Mouse (Mus musculus) left cerebral cortex, adult 11 months (tissue): ENCODE results near the gene Csrp2.

Experiments
- DNase-seq: peaks from one replicate; pipeline ENCODE4 v3.0.0; 2022; ENCODE audit warnings: low spot score

Csrp2 gene

DNA sequence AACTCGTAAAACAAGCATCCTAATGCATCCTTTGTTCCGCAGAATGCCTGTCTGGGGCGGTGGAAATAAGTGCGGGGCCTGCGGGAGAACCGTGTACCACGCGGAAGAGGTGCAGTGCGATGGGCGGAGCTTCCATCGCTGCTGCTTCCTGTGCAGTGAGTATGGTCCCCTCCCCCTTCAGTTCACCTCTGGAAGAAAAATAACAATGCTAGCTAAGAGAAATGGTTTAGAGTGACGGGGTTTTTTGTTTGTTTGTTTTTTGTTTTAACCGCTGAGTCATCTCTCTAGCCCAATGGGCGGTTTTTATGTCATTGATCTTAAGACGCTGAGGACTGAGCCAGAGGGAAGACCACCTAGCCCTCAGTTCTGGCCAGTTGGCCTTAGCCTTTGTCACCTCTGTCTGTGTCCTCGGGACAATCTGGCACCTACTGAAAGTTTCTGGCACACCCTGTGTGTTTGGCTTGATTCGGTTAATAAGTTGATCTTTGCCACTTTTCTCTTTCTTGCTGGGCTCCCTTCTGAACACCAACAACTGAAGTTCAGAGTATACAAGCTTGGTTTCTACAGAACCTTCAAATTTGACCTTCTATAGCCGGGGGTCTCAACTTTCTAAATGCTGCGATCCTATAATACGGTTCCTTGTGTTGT lies 12.4 kb downstream of the Csrp2 start:
- no peak for DNase-seq

DNA sequence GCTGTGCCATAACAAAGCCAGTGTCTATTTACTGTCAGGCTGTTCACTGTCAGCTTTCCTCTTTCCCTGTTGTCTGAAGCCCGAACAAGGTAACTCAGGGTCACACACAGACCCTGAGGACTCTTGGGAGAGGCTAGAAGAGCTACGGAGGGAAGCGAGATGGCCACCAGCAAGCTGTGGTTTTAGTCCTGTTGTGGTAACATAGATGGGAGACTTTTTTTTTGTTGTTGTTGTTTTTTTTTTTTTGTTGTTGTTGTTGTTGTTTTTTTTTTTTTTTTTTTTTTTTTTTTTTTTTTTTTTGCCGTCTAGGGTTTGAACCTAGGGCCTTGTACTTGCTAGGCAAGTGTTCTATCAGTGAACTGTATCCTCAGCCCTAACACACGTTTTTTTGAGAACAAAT lies 14.0 kb downstream of the Csrp2 start:
- no peak for DNase-seq

DNA sequence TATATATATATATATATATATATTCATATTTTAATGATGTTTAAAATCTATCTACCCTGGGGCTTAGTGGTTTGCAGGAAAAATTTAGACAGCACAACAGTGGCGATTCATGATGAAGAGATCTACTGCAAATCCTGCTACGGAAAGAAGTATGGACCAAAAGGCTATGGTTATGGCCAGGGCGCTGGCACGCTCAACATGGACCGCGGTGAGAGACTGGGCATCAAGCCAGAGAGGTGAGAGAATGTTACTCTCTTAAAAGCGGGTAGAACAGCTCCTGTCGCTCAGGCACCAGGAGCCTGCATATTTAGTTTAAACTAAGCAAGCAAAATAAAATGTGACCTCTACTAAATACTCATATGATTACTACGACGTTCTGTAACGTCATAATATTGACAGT lies 15.5 kb downstream of the Csrp2 start:
- DNase-seq: no peak

DNA sequence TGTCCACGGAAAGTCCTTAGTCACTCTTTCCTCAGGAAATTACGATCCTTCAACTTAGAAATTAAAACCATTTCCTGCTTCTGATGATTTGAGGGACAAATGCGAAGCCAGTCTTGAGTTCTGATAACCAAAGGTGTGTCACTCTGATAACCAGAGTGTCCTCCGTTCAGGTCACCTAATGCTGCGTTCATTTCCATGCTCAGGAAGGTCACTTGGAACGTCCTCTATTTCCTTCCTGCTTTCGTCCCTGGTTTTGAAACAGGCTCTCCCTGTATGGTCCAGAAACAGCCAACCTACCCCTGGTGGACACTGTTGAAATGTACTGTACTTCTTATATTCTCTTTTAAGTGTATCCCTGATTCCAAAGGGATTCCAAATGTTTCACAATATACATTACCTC lies 16.1 kb downstream of the Csrp2 start:
- DNase-seq: no peak

DNA sequence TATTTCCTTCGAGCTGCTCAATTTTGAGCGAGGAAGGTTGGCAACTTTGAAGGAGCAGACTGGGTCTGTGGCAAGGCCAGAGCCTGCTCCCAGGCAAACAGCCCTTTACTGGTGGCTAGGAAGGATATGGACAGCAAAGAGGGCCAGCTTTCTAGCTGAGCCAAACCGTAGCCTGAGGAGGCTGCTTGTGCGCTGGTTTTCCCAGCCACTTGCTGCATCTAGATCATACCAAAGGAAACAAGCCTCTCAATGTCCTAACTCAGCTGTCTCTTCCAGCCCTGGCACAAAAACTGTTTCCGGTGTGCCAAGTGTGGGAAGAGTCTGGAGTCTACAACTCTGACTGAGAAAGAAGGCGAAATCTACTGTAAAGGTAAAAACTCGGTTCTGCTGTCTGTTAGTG lies 18.8 kb downstream of the Csrp2 start:
- no peak for DNase-seq

DNA sequence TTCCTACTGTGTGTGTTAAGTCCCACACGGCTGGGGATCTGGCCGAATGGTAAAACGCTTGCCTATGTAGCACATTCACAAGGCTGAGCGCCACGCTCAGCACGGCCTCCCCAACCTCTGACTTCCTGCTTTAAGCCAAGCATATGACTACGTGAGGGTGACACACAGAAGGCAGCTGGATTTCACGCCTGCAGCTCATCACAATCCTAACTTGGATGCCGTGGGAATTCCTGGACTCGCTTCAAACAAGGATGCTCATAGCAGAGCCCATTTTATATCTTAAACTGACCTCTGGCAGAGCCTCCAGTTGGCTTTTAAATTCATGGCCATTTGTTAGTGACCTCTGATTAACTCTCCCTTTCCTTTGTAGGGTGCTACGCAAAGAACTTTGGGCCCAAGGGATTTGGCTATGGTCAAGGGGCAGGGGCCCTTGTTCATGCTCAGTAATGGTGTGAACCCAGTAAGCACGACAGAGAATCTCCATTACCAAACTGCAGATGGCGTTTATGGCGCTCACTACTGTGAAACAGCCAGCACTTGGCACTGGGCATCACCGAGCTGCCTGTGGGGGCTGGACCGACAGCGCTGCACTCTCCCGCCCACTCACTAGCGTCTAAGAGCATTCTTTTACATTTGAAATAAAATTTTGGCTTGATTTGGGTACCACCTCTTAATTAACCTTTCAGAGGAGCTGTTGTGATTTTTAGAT lies 19.4 kb downstream of the Csrp2 start:
- peak; percentile 43 for DNase-seq

DNA sequence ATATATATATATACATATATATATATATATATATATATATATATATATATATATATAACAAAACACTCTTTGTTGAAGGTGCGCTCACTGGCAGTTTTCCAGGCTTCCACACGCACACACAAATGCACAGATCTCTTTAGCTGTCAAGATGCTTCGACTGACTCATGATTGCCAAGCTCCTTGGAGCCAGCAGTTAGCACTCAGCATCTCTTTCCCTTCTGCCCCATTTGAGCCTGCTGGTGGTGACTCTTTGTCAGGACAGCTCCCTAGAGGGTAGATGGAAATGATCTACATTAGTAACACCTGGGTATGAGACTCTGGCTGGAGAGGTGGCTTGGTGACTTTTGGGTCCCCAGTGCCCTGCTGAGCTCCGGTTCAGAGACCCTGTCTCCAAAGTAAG lies 20.1 kb downstream of the Csrp2 start:
- no peak for DNase-seq

DNA sequence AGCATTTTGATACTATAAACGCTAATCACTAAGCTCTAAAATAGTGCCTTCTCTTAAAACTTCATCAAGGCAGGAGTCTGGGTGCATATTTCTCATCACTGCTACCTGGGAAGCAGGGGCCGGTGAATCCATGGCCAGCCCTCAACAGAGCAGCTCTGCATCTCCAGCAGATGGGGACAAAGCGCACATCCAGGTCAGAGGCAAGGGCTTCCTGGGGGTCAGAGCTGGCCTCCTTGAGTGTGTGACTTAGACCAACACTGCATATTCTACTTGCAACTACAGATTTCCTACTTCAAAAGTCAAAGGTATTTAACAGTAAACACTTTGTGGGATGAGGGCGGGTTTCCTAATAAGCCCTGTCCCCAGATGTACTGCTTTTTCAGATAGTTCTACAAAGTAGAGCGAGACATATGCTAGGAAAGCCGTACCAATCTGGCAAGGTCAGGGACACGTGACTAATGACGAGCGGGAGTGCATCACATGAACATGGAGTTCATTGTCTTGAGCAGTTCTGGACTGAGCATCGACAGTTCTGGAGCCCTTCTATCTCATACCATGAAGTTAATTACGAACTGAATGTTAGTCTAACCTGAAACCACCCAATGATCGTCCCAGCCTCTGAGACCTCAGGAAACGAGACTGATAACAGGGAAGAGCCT lies 21.3 kb downstream of the Csrp2 start:
- DNase-seq: no peak

DNA sequence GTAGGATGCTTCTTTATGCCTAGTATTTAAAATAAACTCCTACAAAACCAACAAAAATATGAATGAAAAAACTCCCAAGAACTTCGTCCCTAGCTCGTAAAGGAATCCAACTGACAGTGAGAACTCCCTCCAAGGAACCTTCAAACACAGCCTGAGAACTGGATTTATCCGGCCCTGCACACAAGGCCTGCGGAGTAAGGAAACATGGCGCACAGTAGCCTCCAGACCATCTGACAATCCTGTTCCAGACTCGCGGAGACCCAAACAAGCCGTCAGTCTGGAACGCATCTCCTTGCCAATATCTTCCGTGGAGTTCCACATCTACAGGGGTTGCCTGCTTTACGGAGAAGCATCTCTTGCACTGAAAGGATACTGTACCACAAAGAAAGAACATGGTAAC lies 22.4 kb downstream of the Csrp2 start:
- DNase-seq: no peak

DNA sequence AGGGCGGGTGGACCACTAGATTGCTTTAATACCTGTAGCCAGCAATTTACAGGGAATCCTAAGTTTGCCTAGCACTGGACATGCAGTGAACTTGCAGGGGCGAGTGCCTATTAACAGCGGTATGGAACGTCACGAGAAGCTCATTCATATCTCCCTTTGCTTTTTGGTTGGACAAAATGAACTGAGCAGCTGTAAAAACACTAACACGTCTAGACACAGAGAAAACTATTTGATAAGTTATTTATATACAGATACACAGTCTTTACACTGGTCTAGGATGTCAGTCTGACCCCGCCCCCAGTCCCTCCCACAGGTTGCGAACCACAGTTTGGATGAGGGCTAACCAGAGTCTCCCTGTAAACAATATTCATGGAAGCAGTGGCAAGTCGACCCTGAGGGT lies 23.2 kb downstream of the Csrp2 start:
- no peak for DNase-seq

DNA sequence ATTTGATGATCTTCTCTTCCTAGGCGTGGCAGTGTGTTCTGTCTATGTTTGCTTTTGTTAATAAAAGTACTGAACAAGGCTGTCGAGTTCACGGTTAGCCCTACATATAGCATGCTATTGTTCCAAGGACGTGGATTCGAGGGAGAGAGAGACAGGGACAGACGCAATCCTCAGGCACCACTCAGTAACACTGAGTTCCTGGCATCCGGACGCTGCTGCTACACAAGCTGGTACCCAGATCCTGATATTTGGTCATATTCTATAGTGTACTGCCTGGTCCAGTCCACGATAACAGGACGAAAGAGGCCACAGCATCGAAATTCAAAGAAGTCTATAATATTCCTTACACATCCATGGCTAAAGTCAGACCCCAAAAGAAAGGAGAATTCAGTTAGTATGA lies 24.6 kb downstream of the Csrp2 start:
- DNase-seq: no peak

DNA sequence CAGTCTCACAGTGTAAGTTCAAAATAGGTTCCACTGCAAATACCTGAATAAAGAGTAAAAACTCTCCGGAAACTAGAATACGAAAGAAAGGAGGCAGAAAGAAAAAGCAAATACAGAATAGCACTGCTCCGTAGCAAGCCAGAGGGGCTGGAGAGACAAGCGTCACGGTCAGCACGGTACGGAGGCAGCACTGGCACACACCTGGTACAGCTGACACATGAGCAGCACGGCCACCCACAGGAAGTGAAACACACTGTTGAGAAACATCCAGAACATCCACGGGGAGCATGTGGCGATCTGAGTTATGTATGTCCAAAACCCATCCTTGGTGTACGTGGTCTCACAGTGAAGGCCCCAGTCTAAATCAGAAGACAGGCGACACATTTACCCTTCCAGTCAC lies 26.4 kb downstream of the Csrp2 start:
- no peak for DNase-seq

DNA sequence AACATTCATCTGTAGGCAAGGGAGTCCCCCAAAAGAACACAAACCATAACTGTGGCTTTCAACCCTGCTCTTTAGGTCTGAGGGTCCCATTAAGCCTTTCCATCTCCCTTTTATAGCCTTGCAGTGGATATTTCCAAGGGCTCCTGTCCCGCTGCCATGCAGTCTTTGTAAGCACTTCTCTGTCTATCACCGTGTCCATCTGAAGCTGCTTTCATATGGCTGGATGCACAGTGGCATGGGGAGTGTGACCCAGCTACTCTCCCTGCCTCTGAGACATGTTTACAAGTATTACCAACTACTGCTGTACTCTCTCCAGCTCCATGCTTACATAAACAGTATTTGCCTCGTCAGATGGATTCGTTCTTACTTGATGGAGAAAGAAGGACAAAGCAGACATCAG lies 28.0 kb downstream of the Csrp2 start:
- DNase-seq: no peak

DNA sequence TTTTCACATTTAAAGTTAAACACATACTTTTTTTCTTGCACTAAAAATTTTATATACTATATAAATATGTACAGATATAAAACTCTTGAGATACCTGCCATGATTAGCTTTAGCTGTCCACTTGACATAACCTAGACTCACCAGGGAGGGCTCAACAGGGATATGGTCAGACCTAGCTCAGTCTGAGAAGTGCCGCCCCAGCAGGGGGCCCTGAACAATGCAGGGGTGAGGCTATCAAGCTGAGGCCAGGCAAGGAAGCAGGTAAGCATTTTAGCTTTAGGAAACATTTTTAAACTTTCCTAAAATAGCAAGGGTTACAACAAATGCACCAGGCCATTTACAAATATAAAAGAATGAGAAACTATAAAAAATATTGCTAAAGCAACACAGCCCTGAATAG lies 31.5 kb downstream of the Csrp2 start:
- DNase-seq: no peak

DNA sequence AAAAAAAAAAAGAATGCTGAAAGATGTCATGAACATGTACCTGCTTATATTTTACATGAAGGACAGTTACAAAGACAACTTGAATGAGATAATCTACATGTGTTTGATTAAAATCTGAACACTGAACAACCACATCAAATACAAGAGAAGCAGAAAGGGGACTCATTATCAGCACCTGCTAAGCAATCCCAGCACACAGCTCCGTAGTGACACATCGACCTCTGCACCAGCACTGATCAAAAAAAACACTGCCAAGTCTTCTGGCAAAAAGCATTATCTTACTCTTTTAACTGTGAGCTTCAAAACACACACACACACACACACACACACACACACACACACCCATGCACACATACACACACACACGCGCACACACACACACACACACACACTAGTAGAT lies 32.2 kb downstream of the Csrp2 start:
- DNase-seq: no peak

DNA sequence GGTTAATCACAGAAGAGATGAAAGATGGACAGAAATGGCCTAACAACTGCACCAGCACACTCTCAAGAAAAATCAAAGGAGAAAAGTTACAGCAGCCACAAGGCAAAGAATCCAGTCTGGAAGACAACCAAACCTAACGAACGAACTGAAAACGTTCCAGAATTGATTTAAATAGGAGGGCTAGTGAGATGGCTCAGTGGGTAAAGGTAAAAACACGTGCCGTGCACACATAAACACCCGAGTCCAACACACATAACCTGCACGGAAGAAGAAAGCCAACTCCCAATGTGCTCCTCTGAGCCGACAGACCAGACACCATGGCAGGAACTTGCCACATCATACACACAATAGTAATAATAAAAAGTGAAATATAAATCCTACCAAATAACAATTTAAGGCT lies 32.7 kb downstream of the Csrp2 start:
- no peak for DNase-seq

DNA sequence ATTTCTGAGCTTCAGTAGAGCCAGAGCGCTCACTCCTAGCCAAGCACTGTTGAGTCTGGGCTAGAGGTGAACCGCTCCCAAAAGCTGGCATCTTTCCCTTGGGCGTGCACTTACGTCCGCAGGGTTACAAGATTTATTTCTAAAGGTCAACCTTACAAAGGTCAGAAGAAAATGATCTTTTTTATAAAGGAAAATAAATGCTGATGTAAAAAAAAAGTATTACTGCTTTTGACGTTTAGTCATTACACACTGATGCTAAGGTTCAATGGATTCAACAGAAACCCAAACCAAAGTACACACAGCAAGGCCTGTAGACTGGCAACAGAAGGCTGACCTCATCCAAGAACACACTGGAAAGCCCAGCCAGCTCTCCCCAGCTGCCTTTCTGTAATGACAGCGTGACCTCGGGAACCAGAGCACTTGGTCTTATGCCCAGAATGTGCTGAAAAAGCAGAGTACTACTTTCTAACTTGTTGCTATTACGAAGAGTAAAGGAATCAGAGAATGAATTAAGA lies 33.4 kb downstream of the Csrp2 start:
- DNase-seq: peak; percentile 34

DNA sequence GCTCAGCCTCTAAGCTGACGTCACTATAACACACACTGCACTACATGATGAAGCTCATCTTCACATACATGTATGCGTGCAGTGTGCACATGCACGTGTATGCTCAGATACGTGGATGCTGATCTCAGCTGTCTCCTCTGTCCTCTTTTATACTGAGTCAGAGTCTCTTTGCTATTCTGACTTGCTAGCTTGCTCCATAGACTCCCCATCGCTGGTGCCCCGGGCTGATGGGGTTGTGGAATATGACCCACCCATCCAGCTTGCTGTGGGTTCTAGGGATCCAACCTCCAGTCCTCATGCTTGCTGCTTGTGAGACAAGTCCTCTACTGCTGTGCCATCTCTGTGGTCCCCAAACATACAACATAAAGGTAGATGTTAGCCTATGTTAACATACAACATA lies 39.3 kb downstream of the Csrp2 start:
- DNase-seq: no peak

DNA sequence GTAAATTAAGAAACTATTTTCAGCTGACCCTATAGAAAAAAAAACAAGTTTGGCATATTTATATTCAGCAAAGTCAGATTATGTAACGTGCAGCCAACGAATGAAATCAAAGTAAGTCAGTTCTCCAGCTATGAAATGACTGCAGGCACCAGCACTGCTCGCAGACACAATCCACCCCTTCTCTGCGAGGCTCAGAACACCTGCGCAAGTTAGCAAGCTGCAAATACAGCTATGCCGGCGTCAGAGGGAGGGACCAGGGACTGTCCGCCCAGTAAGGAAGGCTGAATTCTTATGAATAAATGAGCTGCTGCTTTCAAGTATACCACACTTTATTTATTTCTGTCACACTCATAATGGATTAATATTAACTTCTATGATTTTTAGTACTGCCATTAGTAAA lies 40.2 kb downstream of the Csrp2 start:
- no peak for DNase-seq

DNA sequence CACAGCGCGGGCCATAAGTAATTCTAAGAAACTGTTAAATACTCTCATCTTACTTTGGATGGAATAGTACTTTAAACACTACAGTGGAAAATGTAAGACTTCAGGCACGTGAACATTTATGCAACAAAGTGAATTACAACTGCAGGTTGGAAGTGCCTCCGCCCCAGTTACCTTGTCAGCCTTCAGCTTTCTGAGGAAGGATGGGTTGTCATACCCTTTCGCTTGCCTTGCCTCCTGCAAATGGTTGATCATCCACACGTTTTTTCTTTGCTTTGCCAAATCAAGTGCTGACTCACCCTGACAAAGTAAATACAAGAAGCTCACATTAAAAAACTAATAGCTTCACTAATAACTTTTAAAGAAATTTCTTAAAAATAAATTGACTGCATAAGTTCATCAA lies 41.3 kb downstream of the Csrp2 start:
- no peak for DNase-seq

DNA sequence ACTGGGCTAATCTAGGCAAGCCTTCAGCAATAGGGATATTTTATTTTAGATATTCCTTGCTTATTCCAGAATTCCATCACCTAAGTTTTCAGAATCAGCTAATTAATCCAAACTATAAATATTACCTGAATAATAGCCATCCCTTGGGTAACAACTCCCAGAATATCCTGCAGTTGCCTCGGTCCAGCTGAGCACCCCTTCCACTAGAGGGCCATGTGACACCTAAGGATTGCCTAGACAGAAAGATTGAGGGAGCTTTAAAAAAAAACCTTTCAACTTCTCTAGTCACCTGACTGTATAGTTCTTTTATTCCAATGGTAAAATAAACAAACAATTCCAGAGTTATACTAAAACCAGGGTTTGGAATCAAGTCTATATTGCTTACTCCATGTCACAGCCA lies 42.6 kb downstream of the Csrp2 start:
- DNase-seq: no peak

DNA sequence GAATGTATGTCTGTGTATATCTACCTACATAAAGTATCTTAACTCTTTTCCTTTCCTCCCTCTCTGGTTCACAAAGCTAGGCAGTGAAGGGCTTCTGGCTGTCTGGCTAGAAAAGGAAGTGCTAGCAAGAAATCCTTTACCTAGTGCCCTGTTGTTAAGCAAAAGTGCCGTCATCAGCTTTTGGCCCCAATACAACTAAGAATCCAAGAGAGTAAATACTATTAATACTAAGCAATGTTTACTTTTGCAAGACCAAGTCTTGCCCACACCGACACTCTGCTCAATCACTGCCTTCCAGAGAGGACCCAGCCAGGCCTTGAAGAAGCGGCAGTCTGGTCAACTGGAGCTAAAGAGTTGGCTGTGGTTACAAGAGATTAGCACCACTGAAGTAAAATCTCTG lies 51.5 kb downstream of the Csrp2 start:
- DNase-seq: no peak

DNA sequence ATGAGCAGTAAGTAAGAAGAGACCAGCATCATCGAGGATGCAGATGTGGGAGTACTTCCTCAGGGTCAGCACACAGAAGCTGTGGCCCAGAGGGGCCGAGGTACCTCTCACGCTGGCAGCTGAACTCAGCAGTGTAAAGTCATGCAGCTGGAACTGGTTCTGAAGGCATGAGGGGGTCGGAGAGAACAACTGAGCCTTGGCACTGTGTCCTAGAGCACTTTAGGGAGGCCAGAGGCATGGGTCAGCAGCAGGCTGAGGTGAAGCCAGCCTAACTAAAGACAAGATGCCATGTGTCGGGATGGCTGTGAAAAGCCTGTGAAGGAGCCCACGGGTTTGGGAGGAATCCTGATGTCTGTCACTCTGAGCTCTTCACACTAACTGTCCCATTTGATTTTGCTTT lies 51.9 kb downstream of the Csrp2 start:
- DNase-seq: no peak

DNA sequence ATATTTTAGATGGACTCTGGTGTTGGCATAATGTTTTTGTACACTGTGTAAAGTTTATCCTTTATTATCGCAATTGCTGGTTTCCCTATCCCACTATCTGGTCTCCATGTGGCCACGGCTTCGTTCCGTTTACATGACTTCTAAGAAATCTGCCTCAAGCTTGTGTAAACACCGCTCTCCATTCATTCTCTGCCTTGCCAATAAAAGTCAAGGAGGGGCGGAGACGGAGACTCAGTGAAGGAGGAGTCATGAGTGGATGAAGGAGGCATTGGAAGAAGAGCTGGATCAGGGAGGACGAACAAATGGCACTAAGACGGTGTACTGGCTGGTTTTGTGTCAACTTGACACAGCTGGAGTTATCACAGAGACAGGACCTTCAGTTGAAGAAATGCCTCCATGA lies 52.4 kb downstream of the Csrp2 start:
- DNase-seq: no peak
